Mouse (Mus musculus) C2C12 (cell line): ENCODE measurements around the gene Dbn1.

Source experiments
- CEBPB ChIP-seq: IDR thresholded peaks from one replicate; pipeline ENCODE4 v1.6.1; 2011; ENCODE audit warnings: low read depth, mild to moderate bottlenecking, control low read depth, moderate library complexity
- CTCF ChIP-seq: IDR thresholded peaks from one replicate; pipeline ENCODE4 v1.5.1; 2011; ENCODE audit not compliant: control insufficient read depth, insufficient read depth, insufficient read length
- FOSL1 ChIP-seq: IDR thresholded peaks from one replicate; pipeline ENCODE4 v1.8.0; 2011; ENCODE audit warnings: mild to moderate bottlenecking, low read length; ENCODE audit not compliant: poor library complexity, insufficient read depth, severe bottlenecking
- MAX ChIP-seq: IDR thresholded peaks from one replicate; pipeline ENCODE4 v1.6.1; 2011; ENCODE audit warnings: mild to moderate bottlenecking, control low read depth
- MYOD1 ChIP-seq: IDR thresholded peaks from one replicate; pipeline ENCODE4 v1.6.1; 2011; ENCODE audit warnings: low read depth; ENCODE audit not compliant: control insufficient read depth, insufficient read length
- MYOG ChIP-seq: IDR thresholded peaks from one replicate; pipeline ENCODE4 v1.6.1; 2011; ENCODE audit not compliant: control insufficient read depth, insufficient read length; ENCODE audit errors: extremely low read depth
- USF1 ChIP-seq: IDR thresholded peaks from one replicate; pipeline ENCODE4 v1.6.1; 2011; ENCODE audit warnings: low read depth, mild to moderate bottlenecking, control low read depth, moderate library complexity

DNA sequence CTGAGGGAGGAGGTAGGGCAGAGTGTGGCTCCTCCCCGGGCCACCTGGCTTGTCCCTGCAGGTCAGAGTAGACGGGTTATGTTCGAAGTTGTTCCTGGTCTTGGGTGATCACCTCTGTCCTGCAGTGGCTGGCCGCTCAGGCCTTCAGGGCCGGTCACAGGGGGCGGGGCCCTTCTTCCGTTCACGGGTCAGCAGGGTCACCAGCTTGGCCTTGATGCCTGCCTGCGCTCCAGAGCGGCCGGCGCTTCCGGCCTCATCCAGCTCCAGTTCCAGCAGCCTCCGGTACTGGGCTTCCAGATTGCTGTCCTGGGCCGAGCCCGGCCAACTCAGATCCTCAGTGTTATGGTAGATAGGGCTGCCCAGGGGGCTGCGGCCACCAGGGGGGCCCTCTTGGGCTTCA lies 35.4 kb upstream of the Dbn1 start:
- TF ChIP-seq CTCF: no peak
- TF ChIP-seq MYOD1: no peak
- no peak for TF ChIP-seq CEBPB
- TF ChIP-seq MAX: no peak
- TF ChIP-seq USF1: no peak
- no peak for TF ChIP-seq FOSL1
- no peak for TF ChIP-seq MYOG
